Mouse (Mus musculus): Measurements from ENCODE around the gene Polr2j. TPM values are rescaled to one million over a fixed set of nuclear protein-coding genes. Genes with fewer than 3 reads are reported as not detected.

Polr2j gene
- polyA plus RNA-seq, 1 experiment from 2014 or later, result 204 TPM

DNA sequence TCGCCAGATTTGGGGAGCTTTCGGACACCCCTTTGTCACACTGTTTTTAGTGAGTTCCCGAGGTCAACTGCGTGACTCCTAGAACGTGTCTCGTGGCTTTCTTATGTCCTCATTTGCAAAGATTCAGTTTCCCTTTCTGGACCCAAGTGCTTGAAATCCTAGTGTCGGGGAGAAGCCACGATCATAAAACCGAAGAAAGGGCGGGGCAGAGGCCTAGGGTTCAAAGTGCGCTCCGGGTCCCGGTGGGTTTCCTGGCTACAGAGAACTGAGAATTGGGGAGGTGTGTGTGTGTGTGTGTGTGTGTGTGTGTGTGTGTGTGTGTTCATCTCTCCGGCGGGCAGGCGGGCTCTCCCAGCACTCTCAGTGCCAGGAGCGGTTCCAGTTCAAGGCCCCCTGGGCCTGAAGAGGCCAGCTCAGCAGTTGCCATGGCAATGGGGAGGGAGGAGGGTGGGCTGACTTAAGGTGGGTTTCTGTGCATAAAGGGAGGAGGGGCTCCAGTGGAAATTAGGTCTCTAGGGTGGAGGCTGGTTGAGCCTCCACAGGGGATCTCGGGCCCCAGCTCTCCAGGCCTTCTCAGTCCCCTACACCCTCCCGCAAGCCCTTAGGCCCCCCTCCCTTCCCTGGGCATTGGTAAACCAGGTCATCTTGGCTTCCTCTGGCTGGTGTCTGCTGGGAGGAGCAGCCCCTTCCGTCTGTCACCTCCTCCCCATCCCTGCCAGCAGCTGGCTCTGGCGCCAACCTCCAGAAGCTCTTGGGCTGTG, 31.4 kb upstream of the Polr2j start:
- 0 out of 2 replicates have a peak, but pooled peaks cover 2% of the 10 kb centered on the region for H3K36me3 ChIP-seq
- H3K9ac ChIP-seq, result no peak overlapping the region
- 16% methylated on average over 21 of the region's 21 CpGs for WGBS
- H3K4me3 ChIP-seq, result peak overlapping the region; percentile 63
- H3K4me2 ChIP-seq, result peak overlapping the region; percentile 92
- H3K27ac ChIP-seq, result no peak overlapping the region
- no peaks in the 10 kb centered on the region for H3K9me3 ChIP-seq
- H3K27me3 ChIP-seq, result peaks cover 16% of the 10 kb centered on the region; the same call in 1 of the 2 replicates
- peaks cover 32% of the 10 kb centered on the region for H3K4me1 ChIP-seq
- ATAC-seq (ENCODE audit: insufficient number of reproducible peaks, low FRiP score, low TSS enrichment, low read depth), result no peak

- Histone ChIP-seq H3K27ac (no peak overlapping the region), H3K9me3 (no peaks in the 10 kb centered on the region), H3K4me3 (no peak overlapping the region), H3K9ac (no peak overlapping the region), H3K36me3 (peaks cover 10% of the 10 kb centered on the region; the same call in 1 of the 2 replicates), H3K4me2 (no peak overlapping the region), H3K4me1 (peaks cover 32% of the 10 kb centered on the region), H3K27me3 (peaks cover 16% of the 10 kb centered on the region; the same call in 1 of the 2 replicates)
- WGBS, result 81% methylated on average over 8 of the region's 8 CpGs
- no peak for ATAC-seq (ENCODE audit: insufficient number of reproducible peaks, low FRiP score, low TSS enrichment, low read depth)
Observed at GRCm38 (mm10) chr5:136086290-136086689, 30.1 kb upstream of the Polr2j start.

DNA sequence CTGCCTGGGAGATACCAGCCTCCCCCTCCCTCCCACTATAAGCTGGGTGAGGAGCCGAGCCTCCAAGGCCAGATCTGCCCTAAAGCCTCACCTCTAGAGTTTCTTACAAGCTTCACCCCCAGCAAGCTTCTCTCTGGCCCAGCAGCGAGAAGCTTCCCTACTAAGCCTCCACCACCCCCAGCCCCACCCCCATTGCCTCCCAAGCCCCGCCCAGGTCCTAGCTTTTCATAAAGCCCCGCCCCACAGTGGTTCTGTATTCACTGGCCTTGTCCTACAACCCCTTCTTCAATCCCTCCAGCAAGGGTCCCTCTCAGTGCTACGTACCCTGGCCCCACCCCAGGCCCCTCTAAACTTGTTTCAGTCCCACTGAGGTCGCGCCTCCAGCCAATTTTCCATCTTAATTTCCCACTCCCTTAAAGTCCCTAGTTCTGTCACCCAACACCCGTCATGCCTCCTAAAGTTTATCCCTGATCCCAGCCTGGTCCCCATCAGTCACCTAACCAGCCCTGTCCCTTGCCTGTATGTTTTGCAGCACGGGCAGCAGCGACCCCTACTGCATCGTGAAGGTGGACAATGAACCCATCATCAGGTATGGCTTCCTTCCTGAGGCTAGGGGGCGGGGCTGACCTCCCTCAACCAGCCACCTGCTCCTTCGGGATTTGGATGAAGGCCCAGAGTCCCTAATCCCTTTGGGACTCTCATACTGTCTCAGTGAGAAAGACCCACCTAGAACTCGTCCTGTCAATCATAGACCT, 27.4 kb upstream of the Polr2j start:
- Histone ChIP-seq H3K4me3 (no peak overlapping the region), H3K9me3 (no peaks in the 10 kb centered on the region), H3K4me2 (no peak overlapping the region), H3K36me3 (peaks cover 18% of the 10 kb centered on the region; the same call in 1 of the 2 replicates), H3K27ac (no peak overlapping the region), H3K27me3 (peaks cover 16% of the 10 kb centered on the region; the same call in 1 of the 2 replicates), H3K4me1 (peaks cover 27% of the 10 kb centered on the region), H3K9ac (no peak overlapping the region)
- WGBS, result 15% methylated on average over 14 of the region's 14 CpGs
- ATAC-seq (ENCODE audit: insufficient number of reproducible peaks, low FRiP score, low TSS enrichment, low read depth), result no peak

- H3K4me3 ChIP-seq, result no peak overlapping the region
- peaks cover 18% of the 10 kb centered on the region; the same call in 1 of the 2 replicates for H3K36me3 ChIP-seq
- H3K27ac ChIP-seq, result no peak overlapping the region
- H3K9me3 ChIP-seq, result no peaks in the 10 kb centered on the region
- peaks cover 5% of the 10 kb centered on the region; the same call in 1 of the 2 replicates for H3K27me3 ChIP-seq
- no peak overlapping the region for H3K9ac ChIP-seq
- peaks cover 10% of the 10 kb centered on the region; the same call in 1 of the 2 replicates for H3K4me1 ChIP-seq
- ATAC-seq (ENCODE audit: insufficient number of reproducible peaks, low FRiP score, low TSS enrichment, low read depth), result no peak
- WGBS, result 59% methylated on average over 5 of the region's 5 CpGs
- H3K4me2 ChIP-seq, result no peak overlapping the region
Observed at GRCm38 (mm10) chr5:136091927-136092326, 24.5 kb upstream of the Polr2j start.

GRCm38 (mm10) chr5:136094249-136095010, 22.0 kb upstream of the Polr2j start:
- no peak overlapping the region for H3K4me2 ChIP-seq
- H3K27me3 ChIP-seq, result peaks cover under 1% of the 10 kb centered on the region; the same call in 1 of the 2 replicates
- no peaks in the 10 kb centered on the region for H3K9me3 ChIP-seq
- peaks cover 16% of the 10 kb centered on the region; the same call in 1 of the 2 replicates for H3K36me3 ChIP-seq
- no peak overlapping the region for H3K4me3 ChIP-seq
- H3K9ac ChIP-seq, result no peak overlapping the region
- 47% methylated on average over 8 of the region's 8 CpGs for WGBS
- no peak overlapping the region for H3K27ac ChIP-seq
- no peak; the same call in 1 of the 2 replicates for ATAC-seq (ENCODE audit: insufficient number of reproducible peaks, low FRiP score, low TSS enrichment, low read depth)
- H3K4me1 ChIP-seq, result 0 out of 2 replicates have a peak, but pooled peaks cover under 1% of the 10 kb centered on the region

DNA sequence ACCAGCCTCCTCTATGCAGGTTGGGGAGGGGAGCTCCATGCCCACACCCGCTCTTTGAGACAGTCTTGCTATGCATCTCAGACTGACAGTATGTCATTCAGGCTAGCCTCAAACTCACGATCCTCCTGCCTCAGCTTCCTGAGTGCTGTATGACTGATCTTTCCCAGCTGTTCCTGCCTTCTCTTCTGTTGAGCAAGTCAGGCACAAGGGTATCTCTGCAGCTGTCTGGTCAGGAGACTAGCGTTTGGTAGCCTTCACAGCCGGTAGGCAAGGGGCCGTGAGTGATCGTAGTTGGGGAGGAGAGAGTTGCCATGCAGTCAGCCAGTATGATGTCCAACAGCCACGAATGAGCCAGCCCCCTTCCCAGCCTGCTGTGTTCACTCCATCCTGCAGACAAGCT, 21.3 kb upstream of the Polr2j start:
- H3K27me3 ChIP-seq, result no peaks in the 10 kb centered on the region
- no peak overlapping the region for H3K4me3 ChIP-seq
- no peak for ATAC-seq (ENCODE audit: insufficient number of reproducible peaks, low FRiP score, low TSS enrichment, low read depth)
- H3K9me3 ChIP-seq, result no peaks in the 10 kb centered on the region
- WGBS, result 71% methylated on average over 7 of the region's 7 CpGs
- no peak overlapping the region for H3K27ac ChIP-seq
- no peak overlapping the region for H3K9ac ChIP-seq
- H3K4me2 ChIP-seq, result no peak overlapping the region
- peaks cover 16% of the 10 kb centered on the region; the same call in 1 of the 2 replicates for H3K36me3 ChIP-seq
- H3K4me1 ChIP-seq, result no peaks in the 10 kb centered on the region

- Histone ChIP-seq H3K4me2 (no peak overlapping the region), H3K9ac (no peak overlapping the region), H3K27me3 (peaks cover 17% of the 10 kb centered on the region), H3K36me3 (peaks cover 9% of the 10 kb centered on the region; the same call in 1 of the 2 replicates), H3K4me1 (peaks cover 9% of the 10 kb centered on the region), H3K4me3 (no peak overlapping the region), H3K27ac (no peak overlapping the region), H3K9me3 (no peaks in the 10 kb centered on the region)
- 85% methylated on average over 10 of the region's 10 CpGs for WGBS
- ATAC-seq (ENCODE audit: insufficient number of reproducible peaks, low FRiP score, low TSS enrichment, low read depth), result no peak
Observed at GRCm38 (mm10) chr5:136098536-136098935, 17.9 kb upstream of the Polr2j start.

GRCm38 (mm10) chr5:136102099-136102820, 14.2 kb upstream of the Polr2j start:
- Histone ChIP-seq H3K4me3 (peak overlapping the region; percentile 30), H3K4me2 (peak overlapping the region; percentile 56), H3K9ac (no peak overlapping the region), H3K36me3 (peaks cover 9% of the 10 kb centered on the region; the same call in 1 of the 2 replicates), H3K4me1 (peaks cover 9% of the 10 kb centered on the region), H3K27ac (no peak overlapping the region), H3K27me3 (peaks cover 17% of the 10 kb centered on the region), H3K9me3 (no peaks in the 10 kb centered on the region)
- WGBS, result 7% methylated on average over 41 of the region's 41 CpGs
- no peak for ATAC-seq (ENCODE audit: insufficient number of reproducible peaks, low FRiP score, low TSS enrichment, low read depth)

DNA sequence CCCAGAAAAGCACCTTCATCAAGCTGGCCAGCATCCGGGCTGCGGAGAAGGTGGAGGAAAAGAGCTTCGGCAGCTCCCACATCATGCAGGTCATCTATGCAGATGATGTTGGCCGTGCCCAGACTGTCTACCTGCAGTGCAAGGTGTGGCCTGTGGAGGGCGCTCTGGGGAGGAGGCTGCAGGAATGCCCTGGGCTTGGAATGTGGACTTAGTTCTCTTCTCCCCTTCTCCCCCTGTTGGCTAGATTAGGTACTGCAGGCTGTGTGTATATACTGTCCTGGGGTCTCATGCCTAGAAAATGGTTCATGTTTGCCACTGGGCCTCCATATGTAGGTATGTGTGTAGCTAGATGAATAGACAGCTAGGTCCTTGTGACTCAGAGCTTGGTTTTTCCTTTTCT, 11.9 kb upstream of the Polr2j start:
- H3K4me1 ChIP-seq, result peaks cover 9% of the 10 kb centered on the region
- no peak for ATAC-seq (ENCODE audit: insufficient number of reproducible peaks, low FRiP score, low TSS enrichment, low read depth)
- no peaks in the 10 kb centered on the region for H3K9me3 ChIP-seq
- no peak overlapping the region for H3K4me3 ChIP-seq
- no peak overlapping the region for H3K27ac ChIP-seq
- 83% methylated on average over 5 of the region's 5 CpGs for WGBS
- H3K9ac ChIP-seq, result no peak overlapping the region
- peaks cover 9% of the 10 kb centered on the region; the same call in 1 of the 2 replicates for H3K36me3 ChIP-seq
- no peak overlapping the region for H3K4me2 ChIP-seq
- peaks cover 17% of the 10 kb centered on the region for H3K27me3 ChIP-seq

GRCm38 (mm10) chr5:136108486-136108885, 7.9 kb upstream of the Polr2j start:
- Histone ChIP-seq H3K4me3 (no peak overlapping the region), H3K27ac (no peak overlapping the region), H3K4me1 (no peaks in the 10 kb centered on the region), H3K9me3 (no peaks in the 10 kb centered on the region), H3K27me3 (no peaks in the 10 kb centered on the region), H3K9ac (no peak overlapping the region), H3K4me2 (no peak overlapping the region), H3K36me3 (peaks cover under 1% of the 10 kb centered on the region; the same call in 1 of the 2 replicates)
- ATAC-seq (ENCODE audit: insufficient number of reproducible peaks, low FRiP score, low TSS enrichment, low read depth), result no peak
- WGBS, result 49% methylated on average over 2 of the region's 2 CpGs

- H3K9me3 ChIP-seq, result no peaks in the 10 kb centered on the region
- no peak for ATAC-seq (ENCODE audit: insufficient number of reproducible peaks, low FRiP score, low TSS enrichment, low read depth)
- no peak overlapping the region for H3K4me3 ChIP-seq
- no peaks in the 10 kb centered on the region for H3K4me1 ChIP-seq
- no peak overlapping the region for H3K9ac ChIP-seq
- H3K27me3 ChIP-seq, result no peaks in the 10 kb centered on the region
- H3K4me2 ChIP-seq, result no peak overlapping the region
- H3K36me3 ChIP-seq, result no peaks in the 10 kb centered on the region; the same call in 1 of the 2 replicates
- H3K27ac ChIP-seq, result no peak overlapping the region
- WGBS, result 78% methylated on average over 3 of the region's 3 CpGs
Observed at GRCm38 (mm10) chr5:136109042-136109441, 7.4 kb upstream of the Polr2j start.

Data from limb, embryonic 15.5 days (tissue).